27 mouse cellular contexts compared by ENCODE assay signal in genomic region chr10:67651386-67651785, GRCm38 (mm10).
DNase-seq lines count a peak whose midpoint lies in the region; ATAC-seq and TF ChIP-seq lines count a peak whose summit lies in the region.
"Had no signal": no experiment of that assay in that cellular context is flagged by ENCODE, and none has a peak within 500 bp of the region (broad histone marks: within the 10 kb centered on the region; RNA-seq: fewer than 3 reads in every experiment).

No protein-coding gene starts in this region.

- intact Hi-C loops in left cerebral cortex, postnatal 4 days (cut with DNase I), result no loop called here

- H3K4me2 ChIP-seq in myocyte (ENCODE audit: low read depth), result peak overlapping the region; percentile 56
- H3K4me2 ChIP-seq: embryonic facial prominence, embryonic 12.5 days; embryonic facial prominence, embryonic 15.5 days; forebrain, embryonic 13.5 days; heart, embryonic 11.5 days; hindbrain, embryonic 12.5 days; hindbrain, embryonic 15.5 days had no signal

- no peaks in the 10 kb centered on the region for H3K27me3 ChIP-seq in myocyte (ENCODE audit: control insufficient read depth, insufficient read depth, insufficient read length)
- H3K27me3 ChIP-seq: CH12.LX; embryonic facial prominence, embryonic 12.5 days; embryonic facial prominence, embryonic 15.5 days had no signal

- no peak overlapping the region for H3ac ChIP-seq in myocyte (ENCODE audit: control insufficient read depth, insufficient read length)

- no peak for TF ChIP-seq POLR2A in myocyte (IDR thresholded peaks at IDR 0.05; ENCODE audit: insufficient read length, low read depth)

- no peak overlapping the region for H3K4me3 ChIP-seq in myocyte
- H3K4me3 ChIP-seq: embryonic facial prominence, embryonic 12.5 days; embryonic facial prominence, embryonic 15.5 days; erythroblast, embryonic 14.5 days; forebrain, embryonic 10.5 days; forebrain, embryonic 13.5 days; hindbrain, embryonic 12.5 days; hindbrain, embryonic 15.5 days had no signal

- H3K79me2 ChIP-seq in myocyte (ENCODE audit: control insufficient read depth, insufficient read depth), result no peaks in the 10 kb centered on the region

- H3K36me3 ChIP-seq in myocyte (ENCODE audit: control insufficient read depth, insufficient read depth), result no peaks in the 10 kb centered on the region
- H3K36me3 ChIP-seq: embryonic facial prominence, embryonic 12.5 days; embryonic facial prominence, embryonic 15.5 days; forebrain, embryonic 10.5 days; G1E; hindbrain, embryonic 12.5 days; hindbrain, embryonic 15.5 days had no signal

- peak; percentile 38; the same call in 1 of the 2 replicates for ATAC-seq in common myeloid progenitor, adult 5-6 weeks (replicated peaks; ENCODE audit: low read depth, poor library complexity, severe bottlenecking)
- ATAC-seq in megakaryocyte progenitor cell, adult 5-6 weeks (replicated peaks; ENCODE audit: poor library complexity), result no peak
- ATAC-seq: activated CD4-positive, CD25-positive, alpha-beta regulatory T cell, adult 4 months; forebrain, embryonic 13.5 days; forebrain, embryonic 16.5 days; intestine, postnatal 0 days had no signal

- peak; percentile 37 for DNase-seq in Muller cell, postnatal 12 days (ENCODE audit: inconsistent ontology term)
- no peak for DNase-seq in left cerebral cortex, postnatal 4 days
- DNase-seq in retina, embryonic 14.5 days (ENCODE audit: low spot score), result no peak
- DNase-seq: adrenal gland, postnatal 10 days; adrenal gland, postnatal 36 days; B cell, adult 2 months; cerebellum, adult 11 months; cerebellum, adult 8-10 months; cerebellum, postnatal 10 days; gastrocnemius, postnatal 10 days; heart, adult 11 months had no signal

TF ChIP-seq in myocyte, 11 proteins besides CTCF, POLR2A, EP300 and RAD21:
- TF ChIP-seq MYOG (IDR thresholded peaks at IDR 0.05; ENCODE audit: control insufficient read depth in 1 of 3, insufficient read depth in 1 of 3, insufficient read length in 2 of 3, low read depth in 2 of 3) (no peak), USF1 (IDR thresholded peaks at IDR 0.05; ENCODE audit: low read depth) (no peak), SRF (IDR thresholded peaks at IDR 0.05; ENCODE audit: control insufficient read depth, insufficient read length, low read depth) (no peak)
